Mouse (Mus musculus) adipocyte (in vitro differentiated cells): ENCODE measurements around the gene Atp1b2.
"Not testable (repeated sequence)": the region's sequence is repeated elsewhere in the genome, so short reads cannot be mapped to it uniquely, and the experiment has no call there.

Source experiments
- DNase-seq: peaks from one replicate; pipeline ENCODE4 v3.0.0-alpha.2; 2016; ENCODE audit warnings: low spot score

Gene Atp1b2

DNA sequence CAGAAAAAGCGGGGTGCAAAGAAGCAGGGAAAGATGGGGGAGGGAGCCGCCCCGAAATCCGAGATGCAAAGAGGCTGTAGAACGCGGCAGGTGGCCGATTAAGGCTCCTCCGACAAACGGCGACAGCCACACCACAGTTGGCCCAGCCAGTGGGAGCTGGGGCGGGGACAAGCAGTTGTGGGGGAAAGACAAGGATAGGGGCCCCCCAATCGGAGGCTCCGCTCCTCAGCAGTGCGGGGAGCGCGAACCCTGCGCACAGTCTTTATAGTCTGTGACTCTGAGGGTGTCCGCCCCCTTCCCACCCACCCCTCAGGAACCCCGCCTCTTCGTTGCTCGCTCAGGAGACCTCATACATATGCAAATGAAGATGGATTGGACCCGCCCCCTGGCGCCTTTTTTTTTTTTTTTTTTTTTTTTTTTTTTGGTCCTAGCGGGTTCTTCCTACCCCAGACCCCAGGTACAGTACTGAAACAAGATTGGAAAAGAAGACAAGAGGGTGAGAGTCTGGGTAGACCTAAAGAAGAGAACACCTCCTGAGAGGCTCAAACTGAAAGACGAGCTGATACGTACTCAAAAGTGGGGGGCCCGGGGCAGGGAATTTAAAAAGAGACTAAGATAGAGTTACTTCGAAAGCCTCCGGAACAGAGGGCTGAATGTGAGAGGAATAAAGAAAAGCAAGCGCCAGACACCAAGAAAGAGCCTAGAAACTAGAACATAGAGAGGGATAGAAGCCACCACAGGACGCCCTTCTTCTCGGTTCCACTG lies at the start of gene Atp1b2:
Gene Atp1b2, minus strand, starts transcription at position 217 of the 765 bp plus-strand sequence.
- no peak for DNase-seq

- DNase-seq: no peak
Measured at GRCm38 (mm10) chr11:69654760-69655159, 49.0 kb upstream of the Atp1b2 start.

DNA sequence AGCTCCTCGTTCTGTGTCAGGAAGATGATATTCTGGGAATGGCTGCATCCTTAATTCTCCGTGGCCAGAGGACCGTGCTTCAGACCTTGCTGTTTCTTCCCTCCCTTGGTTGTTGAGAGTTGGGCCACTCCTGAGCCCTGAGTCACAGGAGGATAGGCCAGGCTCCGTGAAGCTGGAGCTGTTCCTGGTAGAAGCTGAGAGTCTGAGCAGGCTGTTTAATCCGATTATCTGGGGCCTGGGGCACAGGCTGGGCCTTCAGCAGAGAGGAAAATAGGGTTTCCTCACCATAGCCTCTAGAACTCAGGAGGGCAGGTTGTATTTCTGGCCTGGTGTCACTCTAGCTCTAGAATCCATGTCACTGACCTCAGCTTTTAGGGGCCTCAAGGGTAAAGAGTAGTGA lies 47.7 kb upstream of the Atp1b2 start:
- DNase-seq: no peak

DNA sequence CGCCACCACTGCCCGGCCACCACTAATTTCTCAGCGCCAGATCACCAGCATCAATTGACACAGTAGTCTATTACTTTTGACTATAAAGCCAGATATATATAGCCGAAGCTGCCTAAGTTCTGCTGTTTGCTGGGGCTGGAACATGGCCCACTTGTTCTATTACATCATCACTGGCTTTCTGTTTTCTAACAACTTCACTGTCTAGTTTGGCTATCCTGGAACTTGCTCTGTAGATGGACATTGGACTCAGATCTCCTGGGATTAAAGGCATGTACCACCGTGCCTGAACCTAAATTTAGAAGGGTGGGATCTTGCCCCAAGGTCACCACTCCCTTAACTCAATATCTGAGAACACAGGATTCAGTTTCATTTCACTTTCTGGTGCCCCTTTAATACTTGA lies 40.1 kb upstream of the Atp1b2 start:
- no peak for DNase-seq

GRCm38 (mm10) chr11:69635471-69635870 lies 29.7 kb upstream of the Atp1b2 start:
- DNase-seq: no peak

DNA sequence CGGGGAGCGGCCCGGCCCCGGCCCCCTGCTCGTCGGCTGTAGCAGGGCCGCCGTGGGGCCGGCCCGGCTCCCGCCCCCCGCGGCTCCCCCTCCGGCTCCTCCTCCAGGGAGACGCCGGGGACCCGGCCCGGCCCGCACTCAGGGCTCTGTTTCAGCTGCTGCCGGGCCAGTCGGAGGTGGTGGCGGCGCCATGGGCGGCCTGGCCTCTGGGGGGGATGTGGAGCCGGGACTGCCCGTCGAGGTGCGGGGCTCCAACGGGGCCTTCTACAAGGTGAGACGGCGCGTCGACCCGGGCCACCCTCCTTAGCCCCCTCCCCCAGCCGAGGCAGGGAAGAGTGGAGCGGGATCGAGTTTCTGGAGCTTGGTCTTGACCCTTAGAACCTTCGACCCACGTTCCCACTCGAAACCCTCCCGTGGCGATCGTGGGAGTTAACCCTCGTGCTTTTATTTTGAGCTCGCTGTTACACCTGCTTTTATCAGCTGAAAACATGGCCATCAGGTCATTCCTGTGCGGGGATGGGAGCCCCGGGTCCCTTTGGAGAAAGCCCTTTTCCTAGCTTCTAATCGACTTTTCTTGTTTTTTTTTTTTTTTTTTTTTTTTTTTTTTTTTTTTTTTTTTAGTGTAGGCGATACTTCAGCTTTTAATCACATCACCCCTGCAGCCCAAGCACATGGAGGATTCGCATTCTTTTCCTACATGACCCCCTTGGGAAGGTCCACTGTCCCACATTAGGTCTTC lies 27.6 kb upstream of the Atp1b2 start:
- peak; percentile 42 for DNase-seq

GRCm38 (mm10) chr11:69632284-69633089 lies 26.7 kb upstream of the Atp1b2 start, which contains the start of gene Fxr2:
Fxr2 (plus strand) TSS chr11:69632990.
- DNase-seq: peak; percentile 100

DNA sequence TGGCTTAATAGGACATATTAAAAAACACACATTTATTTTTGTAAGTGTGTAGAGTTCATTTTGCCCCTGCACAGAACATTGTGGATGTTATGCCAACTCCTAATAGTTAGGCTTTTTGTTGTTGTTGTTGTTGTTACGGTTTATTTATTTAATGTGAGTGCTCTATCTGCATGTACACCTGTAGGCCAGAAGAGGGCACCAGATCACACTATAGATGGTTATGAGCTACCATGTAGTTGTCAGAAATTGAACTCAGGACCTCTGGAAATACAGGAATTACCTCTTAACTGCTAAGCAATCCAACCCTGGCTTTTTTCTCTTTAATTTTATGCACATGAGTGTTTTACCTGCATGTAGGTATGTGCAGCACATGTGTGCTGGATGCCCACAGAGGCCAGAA lies 24.1 kb upstream of the Atp1b2 start:
- DNase-seq: peak; percentile 64

DNA sequence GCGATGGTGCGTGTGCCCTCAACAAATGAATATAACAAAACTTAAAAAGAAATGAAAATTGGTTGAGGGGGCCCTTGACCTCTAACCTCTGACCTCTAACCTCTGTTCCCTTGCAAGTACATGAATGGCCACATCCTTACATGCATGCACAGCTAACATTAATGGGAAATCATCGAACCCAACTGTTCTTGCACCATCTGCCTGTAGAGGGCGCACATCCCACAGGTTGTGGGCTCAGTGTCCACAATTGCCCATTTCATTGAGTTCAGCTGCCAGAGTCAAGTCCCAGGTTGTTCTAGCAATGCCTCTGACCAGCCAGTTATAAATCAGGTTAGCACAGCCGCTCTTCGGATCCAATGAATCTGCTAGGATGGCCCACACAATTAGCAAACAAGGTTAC lies 22.5 kb upstream of the Atp1b2 start:
- DNase-seq: peak; percentile 86

GRCm38 (mm10) chr11:69624339-69624738 lies 18.6 kb upstream of the Atp1b2 start:
- DNase-seq: not testable (repeated sequence)

DNA sequence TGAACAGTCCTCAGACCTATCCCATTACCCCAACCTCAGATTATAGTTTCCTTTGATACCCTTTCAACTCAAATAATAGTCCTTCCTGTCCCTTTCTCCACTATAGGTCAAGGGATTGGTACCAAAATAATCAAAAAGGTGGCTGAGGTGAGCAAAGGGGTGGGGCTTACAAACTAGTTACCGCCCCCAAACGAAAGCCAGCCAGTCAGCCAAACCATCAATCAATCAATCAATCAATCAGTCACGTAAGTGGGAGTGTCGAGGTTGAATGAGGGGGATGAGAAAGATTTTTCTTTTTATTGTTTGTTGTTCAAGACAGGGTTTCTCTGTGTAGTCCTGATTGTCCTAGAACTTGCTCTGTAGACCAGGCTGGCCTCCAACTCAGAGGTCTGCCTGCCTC lies 17.3 kb upstream of the Atp1b2 start:
- DNase-seq: no peak

GRCm38 (mm10) chr11:69622406-69622805 lies 16.7 kb upstream of the Atp1b2 start:
- DNase-seq: no peak

DNA sequence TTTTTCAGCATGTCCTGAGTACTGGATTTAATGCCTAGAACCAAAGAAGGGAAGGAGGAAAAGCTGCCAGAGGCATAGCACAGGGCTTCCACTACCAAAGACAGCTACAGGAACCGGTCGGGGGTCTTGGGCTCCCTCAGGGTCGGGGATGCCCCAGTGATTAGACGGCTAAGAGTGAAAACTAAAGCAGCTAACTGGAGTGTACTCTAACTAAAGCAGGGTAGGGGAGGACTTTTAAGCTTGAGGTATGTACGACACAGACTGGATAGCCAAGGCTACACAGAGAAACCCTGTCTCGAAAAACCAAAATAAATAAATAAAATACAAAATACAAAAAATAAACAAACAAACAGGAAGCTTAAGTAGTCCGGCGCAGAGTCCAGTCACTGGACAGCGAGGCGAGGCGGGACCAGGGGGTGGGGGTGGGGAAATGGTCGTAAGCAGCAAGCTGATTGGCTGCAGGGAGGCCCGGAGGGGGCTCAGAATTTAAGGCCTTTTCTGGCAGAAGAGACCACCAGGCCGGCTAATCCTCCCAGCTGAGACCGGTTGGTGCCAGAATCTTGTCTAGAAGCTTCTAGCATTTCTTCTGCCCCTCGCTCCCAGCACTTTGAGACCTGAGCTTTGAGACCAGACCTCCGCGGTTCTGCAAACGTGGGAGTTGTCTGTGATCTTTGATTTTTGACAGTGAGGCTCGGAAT lies 16.0 kb upstream of the Atp1b2 start, which contains the start of gene Sat2:
Gene Sat2, plus strand, starts transcription at position 454 of the 698 bp plus-strand sequence.
- DNase-seq: peak; percentile 81

DNA sequence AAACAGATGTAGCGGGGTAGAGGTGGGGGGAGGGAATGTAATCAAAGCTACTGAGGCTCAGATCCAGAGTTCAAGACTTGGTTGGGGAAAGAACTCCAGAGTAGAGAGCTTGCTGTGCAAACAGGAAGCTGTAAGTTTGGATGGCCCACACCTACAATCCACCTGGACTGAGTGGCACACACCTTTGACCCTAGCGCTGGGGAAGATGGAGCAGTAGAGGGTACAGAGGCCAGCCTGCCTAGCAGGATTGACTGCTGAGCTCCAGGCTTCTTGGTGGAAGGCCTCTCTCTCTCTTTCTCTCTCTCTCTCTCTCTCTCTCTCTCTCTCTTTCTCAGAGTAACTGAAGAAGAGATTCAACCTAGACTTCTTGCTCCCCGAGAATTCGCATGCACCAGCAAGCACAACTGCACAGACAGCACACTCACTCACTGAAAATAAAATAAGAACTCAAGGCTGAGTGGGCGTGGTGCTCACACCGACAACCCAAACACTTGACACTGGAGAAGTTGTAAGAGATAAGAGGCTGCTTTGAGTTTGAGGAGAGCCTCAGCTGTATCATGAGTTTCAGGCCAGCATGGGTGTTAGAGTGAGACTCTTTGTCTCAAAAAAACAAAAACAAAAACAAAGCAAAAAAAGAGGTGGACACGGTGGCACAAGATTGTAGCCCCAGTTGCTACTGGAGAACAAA lies 14.8 kb upstream of the Atp1b2 start:
- no peak for DNase-seq

- no peak for DNase-seq
Measured at GRCm38 (mm10) chr11:69617805-69618204, 12.1 kb upstream of the Atp1b2 start, which contains the start of gene Shbg. Shbg (minus strand) TSS chr11:69617905.

- DNase-seq: no peak
Measured at GRCm38 (mm10) chr11:69616781-69617180, 11.0 kb upstream of the Atp1b2 start.

DNA sequence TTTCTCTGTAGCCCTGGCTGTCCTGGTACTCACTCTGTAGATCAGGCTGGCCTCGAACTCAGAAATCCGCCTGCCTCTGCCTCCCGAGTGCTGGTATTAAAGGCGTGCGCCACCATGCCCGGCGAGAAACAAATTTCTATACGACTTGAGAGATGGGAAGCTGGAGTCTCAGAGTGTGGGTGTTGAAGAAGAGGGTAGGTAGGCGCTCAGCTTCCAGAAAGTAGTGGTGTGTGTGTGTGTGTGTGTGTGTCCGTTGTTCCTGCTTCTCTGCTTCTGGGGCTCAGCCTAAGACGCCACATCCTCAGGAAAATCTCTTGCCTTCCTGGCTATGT lies 8.5 kb upstream of the Atp1b2 start:
- DNase-seq: not testable (repeated sequence)

GRCm38 (mm10) chr11:69613553-69614256 lies 8.0 kb upstream of the Atp1b2 start:
- peak; percentile 91 for DNase-seq

DNA sequence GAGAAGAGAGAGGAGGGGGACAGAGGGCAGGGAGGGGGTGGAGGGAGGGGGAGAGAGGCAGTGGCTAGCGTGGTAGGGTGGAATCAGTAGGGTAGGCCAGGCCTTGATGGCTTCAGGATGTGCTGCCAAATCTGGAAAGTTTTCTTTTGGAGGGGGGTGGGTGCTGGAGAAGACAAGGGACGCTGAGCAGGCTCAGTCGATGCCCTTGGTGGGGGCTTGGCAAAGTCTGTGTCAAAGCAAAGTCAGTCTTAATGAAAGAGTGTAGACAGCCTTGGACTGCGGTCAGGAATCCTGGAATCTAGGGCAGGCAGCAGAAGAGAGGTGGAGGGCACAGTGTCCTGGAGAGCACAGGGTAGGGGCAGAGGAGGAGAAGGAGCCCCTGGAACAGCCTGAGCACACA lies 5.2 kb upstream of the Atp1b2 start:
- DNase-seq: no peak

- no peak for DNase-seq
Measured at GRCm38 (mm10) chr11:69609416-69609815, 3.7 kb upstream of the Atp1b2 start.

- DNase-seq: no peak
Measured at GRCm38 (mm10) chr11:69608525-69608924, 2.8 kb upstream of the Atp1b2 start.
